Mouse (Mus musculus) CD8-positive naive resting alpha-beta T cell, adult 2 months (primary cell): ENCODE data around the gene Btbd35f6.
"Not testable (repeated sequence)": the region's sequence is repeated elsewhere in the genome, so short reads cannot be mapped to it uniquely, and the experiment has no call there.

Source experiments
- DNase-seq, 2 experiments: peaks; one replicate each; pipeline ENCODE4 v3.0.0; 2022; ENCODE audit warnings: low read depth in 2 of 2, low spot score in 2 of 2

Btbd35f6 gene

DNA sequence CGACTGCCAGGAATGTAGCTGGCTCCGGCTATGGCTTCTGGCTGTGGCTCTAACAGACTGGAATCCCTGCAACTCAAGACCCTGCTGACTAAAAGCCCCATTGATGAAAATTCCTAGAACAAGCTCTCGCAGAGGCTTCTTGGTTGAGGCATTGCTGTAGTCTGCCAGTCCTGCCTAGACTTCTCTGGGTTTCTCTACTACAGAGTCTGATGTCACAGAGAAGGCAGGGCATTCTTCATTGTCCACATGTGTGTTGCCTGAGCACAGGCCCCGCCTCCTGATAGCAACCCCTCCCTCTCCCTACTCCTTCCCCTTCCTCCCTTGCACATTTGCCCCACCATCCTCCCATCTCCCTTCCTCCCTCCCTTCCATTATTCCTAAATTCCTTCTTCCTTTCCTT is at the start of gene Btbd35f6:
TSS of gene Btbd35f6 (minus strand) at position 101 of the 400 bp plus-strand sequence.
- not testable (repeated sequence) for DNase-seq

DNA sequence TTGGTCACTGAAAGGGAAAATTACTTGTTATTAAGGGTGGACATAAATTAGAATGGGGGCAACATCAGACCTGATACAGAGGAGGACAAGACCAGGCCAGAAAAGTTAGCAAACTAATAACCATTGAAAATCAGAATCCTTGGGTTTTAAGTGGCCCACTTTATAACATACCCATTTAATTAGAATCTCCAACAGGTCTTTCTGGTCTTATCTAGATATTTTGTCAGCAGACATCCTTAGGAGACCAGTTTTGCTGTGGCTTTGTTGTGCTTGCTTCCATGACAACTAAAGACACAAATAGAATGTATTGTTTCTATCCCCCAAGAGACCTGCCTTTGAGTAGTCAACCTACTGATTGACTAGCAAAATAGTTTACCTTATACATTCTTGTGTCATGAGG is 30.4 kb upstream of the Btbd35f6 start, which contains the start of gene Gm21870:
TSS of gene Gm21870 (minus strand) at position 101 of the 400 bp plus-strand sequence.
- not testable (repeated sequence) for DNase-seq

DNA sequence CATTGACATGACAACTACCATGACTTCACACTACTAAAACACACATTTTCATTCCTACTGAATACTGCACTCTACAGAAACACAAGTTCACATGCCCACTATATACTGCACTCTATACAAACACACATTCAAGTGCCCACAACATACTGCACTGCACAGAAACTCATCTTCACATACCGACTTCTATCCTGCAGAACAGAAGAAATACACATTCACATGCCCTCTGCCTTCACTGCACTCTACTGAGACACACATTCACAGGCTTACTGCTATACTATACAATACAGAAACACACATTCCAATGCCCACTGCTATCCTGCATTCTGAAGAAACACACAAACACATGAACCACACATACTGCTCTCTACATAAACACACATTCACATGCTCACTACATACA is 26.1 kb downstream of the Btbd35f6 start:
- not testable (repeated sequence) for DNase-seq

DNA sequence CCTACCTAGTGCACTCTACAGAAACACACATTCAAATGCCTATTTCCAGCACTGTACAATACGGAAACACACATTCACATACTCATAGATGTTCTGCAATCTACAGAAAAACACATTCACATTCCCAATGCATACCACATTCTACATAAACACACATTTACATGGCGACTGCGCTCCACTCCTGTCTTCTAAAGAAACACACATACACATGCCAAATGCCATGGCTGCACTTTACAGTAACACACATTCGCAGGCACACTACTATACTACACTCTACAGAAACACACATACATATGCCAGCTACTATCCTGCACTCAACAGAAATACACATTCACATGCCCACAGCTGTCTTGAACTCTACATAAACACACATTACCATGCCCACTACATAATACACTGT is 28.1 kb downstream of the Btbd35f6 start:
- not testable (repeated sequence) for DNase-seq

- DNase-seq = not testable (repeated sequence)
Measured at GRCm38 (mm10) chrX:33926344-33926743, 30.0 kb downstream of the Btbd35f6 start.

- not testable (repeated sequence) for DNase-seq
Measured at GRCm38 (mm10) chrX:33925420-33925819, 30.9 kb downstream of the Btbd35f6 start.
